Comparison of ENCODE assay signal across 10 mouse cellular contexts in genomic region chr14:16897747-16898544, GRCm38 (mm10).
A peak's percentile ranks its signal among the peaks of the same experiment; 100 is the strongest.
DNase-seq lines count a peak whose midpoint lies in the region; ATAC-seq lines count a peak whose summit lies in the region.
"Had no signal": no experiment of that assay in that cellular context is flagged by ENCODE, and none has a peak within 500 bp of the region (broad histone marks: within the 10 kb centered on the region; RNA-seq: fewer than 3 reads in every experiment).

No protein-coding gene starts in this region.

- DNase-seq in kidney, adult 8-10 months: no peak
- peak; percentile 5 for DNase-seq in brain, adult 2 months (ENCODE audit: low read depth, low spot score)
- peak; percentile 15 for DNase-seq in neural tube, embryonic 11.5 days (ENCODE audit: low spot score)
- DNase-seq in left cerebral cortex, adult 9 months (ENCODE audit: low spot score in 2 of 2): no peak
- no peak for DNase-seq in forebrain, embryonic 14.5 days (ENCODE audit: low spot score)
- DNase-seq: heart, adult 2 months; heart, postnatal 4 days had no signal

- no peak overlapping the region for H3K4me3 ChIP-seq in kidney, embryonic 16.5 days (ENCODE audit: low read length)
- H3K4me3 ChIP-seq in embryonic facial prominence, embryonic 15.5 days (replicated peaks): no peak overlapping the region
- H3K4me3 ChIP-seq in neural tube, embryonic 11.5 days (ENCODE audit: low read depth, low read length): no peak overlapping the region
- H3K4me3 ChIP-seq in forebrain, embryonic 14.5 days (ENCODE audit: low read depth, low read length): no peak overlapping the region
- H3K4me3 ChIP-seq: heart, adult 2 months had no signal

- H3K36me3 ChIP-seq in kidney, embryonic 16.5 days (ENCODE audit: insufficient read depth, low read length): no peaks in the 10 kb centered on the region
- no peaks in the 10 kb centered on the region for H3K36me3 ChIP-seq in embryonic facial prominence, embryonic 15.5 days
- no peaks in the 10 kb centered on the region for H3K36me3 ChIP-seq in neural tube, embryonic 11.5 days (ENCODE audit: control insufficient read depth, insufficient read depth, low read length)
- H3K36me3 ChIP-seq in forebrain, embryonic 14.5 days (ENCODE audit: control insufficient read depth, insufficient read depth, low read length): no peaks in the 10 kb centered on the region

- no peaks in the 10 kb centered on the region for H3K9me3 ChIP-seq in kidney, embryonic 16.5 days (ENCODE audit: low read length)
- H3K9me3 ChIP-seq in embryonic facial prominence, embryonic 15.5 days (replicated peaks): no peaks in the 10 kb centered on the region
- no peaks in the 10 kb centered on the region for H3K9me3 ChIP-seq in neural tube, embryonic 11.5 days (ENCODE audit: control insufficient read depth, low read length)
- H3K9me3 ChIP-seq in forebrain, embryonic 14.5 days (replicated peaks; ENCODE audit: control insufficient read depth, low read length): no peaks in the 10 kb centered on the region

- ATAC-seq in kidney, embryonic 16.5 days (ENCODE audit: low FRiP score, low TSS enrichment): peak; percentile 94
- peak; percentile 70; the same call in 1 of the 2 replicates for ATAC-seq in embryonic facial prominence, embryonic 15.5 days (ENCODE audit: insufficient number of reproducible peaks, low FRiP score, low TSS enrichment, low read depth)
- no peak for ATAC-seq in neural tube, embryonic 11.5 days (ENCODE audit: insufficient read depth, low FRiP score, low TSS enrichment)
- ATAC-seq in megakaryocyte-erythroid progenitor cell, adult 5-6 weeks (replicated peaks; ENCODE audit: low FRiP score, low TSS enrichment, poor library complexity, severe bottlenecking): no peak
- no peak for ATAC-seq in forebrain, embryonic 14.5 days

- no peaks in the 10 kb centered on the region for H3K27me3 ChIP-seq in kidney, embryonic 16.5 days (ENCODE audit: insufficient read depth, low read length)
- no peaks in the 10 kb centered on the region for H3K27me3 ChIP-seq in embryonic facial prominence, embryonic 15.5 days
- no peaks in the 10 kb centered on the region for H3K27me3 ChIP-seq in neural tube, embryonic 11.5 days (ENCODE audit: control insufficient read depth, insufficient read depth, low read length)
- no peaks in the 10 kb centered on the region for H3K27me3 ChIP-seq in forebrain, embryonic 14.5 days (replicated peaks; ENCODE audit: control insufficient read depth, insufficient read depth, low read length)

- WGBS in kidney, embryonic 16.5 days: 8% methylated on average over 3 of the region's 3 CpGs
- WGBS in embryonic facial prominence, embryonic 15.5 days: 29% methylated on average over 3 of the region's 3 CpGs
- 11% methylated on average over 3 of the region's 3 CpGs for WGBS in neural tube, embryonic 11.5 days
- WGBS in forebrain, embryonic 14.5 days: 53% methylated on average over 3 of the region's 3 CpGs

- H3K4me1 ChIP-seq in kidney, embryonic 16.5 days (ENCODE audit: insufficient read depth, low read length): peaks cover 9% of the 10 kb centered on the region
- H3K4me1 ChIP-seq in embryonic facial prominence, embryonic 15.5 days: peaks cover 15% of the 10 kb centered on the region
- peaks cover 19% of the 10 kb centered on the region; the same call in 1 of the 2 replicates for H3K4me1 ChIP-seq in neural tube, embryonic 11.5 days (ENCODE audit: control insufficient read depth, insufficient read depth, low read length)
- no peaks in the 10 kb centered on the region for H3K4me1 ChIP-seq in forebrain, embryonic 14.5 days (ENCODE audit: control insufficient read depth, insufficient read depth, low read length)

- H3K4me2 ChIP-seq in kidney, embryonic 16.5 days (replicated peaks; ENCODE audit: low read depth, low read length): no peak overlapping the region
- no peak overlapping the region for H3K4me2 ChIP-seq in embryonic facial prominence, embryonic 15.5 days (replicated peaks)
- no peak overlapping the region for H3K4me2 ChIP-seq in neural tube, embryonic 11.5 days (ENCODE audit: low read depth)
- H3K4me2 ChIP-seq in forebrain, embryonic 14.5 days (ENCODE audit: low read length): no peak overlapping the region

- H3K9ac ChIP-seq in kidney, embryonic 16.5 days (replicated peaks; ENCODE audit: low read length): no peak overlapping the region
- no peak overlapping the region for H3K9ac ChIP-seq in embryonic facial prominence, embryonic 15.5 days
- no peak overlapping the region for H3K9ac ChIP-seq in neural tube, embryonic 11.5 days (ENCODE audit: low read length)
- H3K9ac ChIP-seq in forebrain, embryonic 14.5 days (ENCODE audit: low read length): no peak overlapping the region

- H3K27ac ChIP-seq in kidney, embryonic 16.5 days (ENCODE audit: low read length): no peak overlapping the region
- H3K27ac ChIP-seq in embryonic facial prominence, embryonic 15.5 days (replicated peaks): peak overlapping the region; percentile 58; the same call in 1 of the 2 replicates
- no peak overlapping the region for H3K27ac ChIP-seq in neural tube, embryonic 11.5 days (ENCODE audit: low read depth, low read length)
- H3K27ac ChIP-seq in forebrain, embryonic 14.5 days (ENCODE audit: low read depth, low read length): no peak overlapping the region
- H3K27ac ChIP-seq: heart, adult 2 months had no signal

Comparison
In these comparisons a context has a peak if more than half of its experiments do, and no peak if none do; other contexts are left out.
1. ATAC-seq: peak in kidney, embryonic 16.5 days (single experiment) and embryonic facial prominence, embryonic 15.5 days (single experiment); none in neural tube, embryonic 11.5 days (single experiment), megakaryocyte-erythroid progenitor cell, adult 5-6 weeks (single experiment) and forebrain, embryonic 14.5 days (single experiment).
2. DNase-seq: peak in brain, adult 2 months (single experiment) and neural tube, embryonic 11.5 days (single experiment); none in kidney, adult 8-10 months (0 of 2), left cerebral cortex, adult 9 months (0 of 2) and forebrain, embryonic 14.5 days (single experiment).